Mouse (Mus musculus): ENCODE measurements around the gene Asphd2.

DNA sequence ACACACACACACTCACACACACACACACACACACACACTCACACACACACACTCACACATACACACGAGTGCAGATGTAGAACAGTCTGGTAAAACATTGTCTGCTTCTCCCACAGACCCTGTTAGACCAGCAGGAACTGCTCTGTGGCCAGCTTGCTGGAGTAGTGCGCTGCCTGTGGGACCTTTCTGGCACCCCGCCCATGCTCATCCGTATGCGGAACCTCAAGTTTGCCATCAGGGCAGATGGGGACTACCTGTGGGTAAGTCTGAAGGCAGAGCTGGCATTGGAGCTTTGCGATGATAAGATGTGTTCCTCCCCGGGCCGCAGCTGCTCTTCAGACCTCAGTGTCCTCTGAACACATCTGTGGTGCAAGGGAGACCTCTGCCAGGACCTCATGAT, 45.5 kb downstream of the Asphd2 start:
- TF ChIP-seq POLR2AphosphoS5 (IDR thresholded peaks at IDR 0.05; ENCODE audit: borderline replicate concordance, low read depth, low read length) (no peak), CTCF (IDR thresholded peaks at IDR 0.05 in 2 of 3, conservative IDR thresholded peaks at IDR 0.05 in 1 of 3; ENCODE audit: control insufficient read depth in 1 of 3, insufficient read depth in 1 of 3, low read depth in 2 of 3, low read length in 3 of 3, poor library complexity in 1 of 3, severe bottlenecking in 1 of 3) (no peak), MXI1 (IDR thresholded peaks at IDR 0.05; ENCODE audit: low read depth, low read length) (no peak), ZMIZ1 (IDR thresholded peaks at IDR 0.05; ENCODE audit: low read depth, low read length) (no peak), MAFK (IDR thresholded peaks at IDR 0.05; ENCODE audit: borderline replicate concordance, low read depth, low read length) (no peak), USF1 (IDR thresholded peaks at IDR 0.05; ENCODE audit: low read depth, low read length) (no peak), MYC (IDR thresholded peaks at IDR 0.05; ENCODE audit: low read depth, low read length) (no peak), TCF12 (IDR thresholded peaks at IDR 0.05; ENCODE audit: low read depth, low read length) (no peak), EP300 (IDR thresholded peaks at IDR 0.05; ENCODE audit: low read depth in 1 of 2, low read length in 2 of 2) (no peak), SMC3 (IDR thresholded peaks at IDR 0.05; ENCODE audit: low read depth, low read length) (no peak), E2F4 (IDR thresholded peaks at IDR 0.05; ENCODE audit: borderline replicate concordance, low read depth, low read length) (no peak), POLR2A (IDR thresholded peaks at IDR 0.05; ENCODE audit: control insufficient read depth in 1 of 2, insufficient read depth in 1 of 2, low read depth in 1 of 2, low read length in 2 of 2, poor library complexity in 1 of 2) (no peak), TAL1 (IDR thresholded peaks at IDR 0.05; ENCODE audit: low read length) (no peak), RAD21 (IDR thresholded peaks at IDR 0.05; ENCODE audit: low read depth, low read length) (no peak)
